Mouse (Mus musculus) intestine, postnatal 0 days (tissue): Measurements from ENCODE around the gene Rabep2. TPM values are rescaled to one million over a fixed set of nuclear protein-coding genes. Genes with fewer than 3 reads are reported as not detected.

Experiments used
- ATAC-seq: fragments of 200-750 bp; cut with Nextera tagmentation; 2 replicates; pipeline ENCODE4 v1.8.0; 2017; ENCODE audit warnings: mild to moderate bottlenecking, moderate TSS enrichment, moderate library complexity
- H3K27ac ChIP-seq: fragments of 300-500 bp; sonication (generic); 2 replicates; pipeline ENCODE4 v1.5.1; 2014; ENCODE audit warnings: mild to moderate bottlenecking, low read depth, low read length, moderate library complexity
- H3K27me3 ChIP-seq: fragments of 300-500 bp; sonication (generic); replicated peaks from 2 replicates; pipeline ENCODE4 v1.6.1; 2014; ENCODE audit warnings: low read length, mixed read lengths; ENCODE audit not compliant: control insufficient read depth, insufficient read depth
- H3K36me3 ChIP-seq: fragments of 300-500 bp; sonication (generic); 2 replicates; pipeline ENCODE4 v1.6.1; 2014; ENCODE audit warnings: mild to moderate bottlenecking, moderate library complexity; ENCODE audit not compliant: control insufficient read depth, insufficient read depth
- H3K4me1 ChIP-seq: fragments of 300-500 bp; sonication (generic); replicated peaks from 2 replicates; pipeline ENCODE4 v1.6.1; 2014; ENCODE audit warnings: antibody characterized with exemption, low read length, mixed read lengths; ENCODE audit not compliant: control insufficient read depth, insufficient read depth
- H3K4me2 ChIP-seq: fragments of 300-500 bp; sonication (generic); replicated peaks from 2 replicates; pipeline ENCODE4 v1.6.1; 2014; ENCODE audit warnings: low read depth, mild to moderate bottlenecking, moderate library complexity
- H3K4me3 ChIP-seq: fragments of 300-500 bp; sonication (generic); 2 replicates; pipeline ENCODE4 v1.5.1; 2014; ENCODE audit warnings: low read depth, low read length
- H3K9ac ChIP-seq: fragments of 300-500 bp; sonication (generic); 2 replicates; pipeline ENCODE4 v1.6.1; 2014; ENCODE audit warnings: mild to moderate bottlenecking, low read depth, low read length
- H3K9me3 ChIP-seq: fragments of 300-500 bp; sonication (generic); 2 replicates; pipeline ENCODE4 v1.6.1; 2016; ENCODE audit warnings: mixed run types; ENCODE audit not compliant: control insufficient read depth
- CTCF ChIP-seq: sonication (generic); IDR thresholded peaks from 2 replicates; pipeline ENCODE4 v1.5.1; 2016; ENCODE audit warnings: low read depth, mild to moderate bottlenecking, control low read depth, antibody characterized with exemption, moderate library complexity
- WGBS: fragments of 180-500 bp; shearing (Covaris S2); extraction: QIAGEN DNeasy Blood & Tissue Kit; methylation state at CpG from one replicate; pipeline ENCODE4 v1.1.7; 2014; 5-methylcytosine and 5-hydroxymethylcytosine counted together
- polyA plus RNA-seq: library from polyadenylated mRNA; unstranded; fragments of >200 nt; fragmentation: Nextera tagmentation; extraction: Ambion mirVana; gene quantifications from 2 replicates; pipeline ENCODE4 v1.2.1, GENCODE M21; 2015

Gene Rabep2
- polyA plus RNA-seq, 1 experiment from 2014 or later: 15.1 TPM

DNA sequence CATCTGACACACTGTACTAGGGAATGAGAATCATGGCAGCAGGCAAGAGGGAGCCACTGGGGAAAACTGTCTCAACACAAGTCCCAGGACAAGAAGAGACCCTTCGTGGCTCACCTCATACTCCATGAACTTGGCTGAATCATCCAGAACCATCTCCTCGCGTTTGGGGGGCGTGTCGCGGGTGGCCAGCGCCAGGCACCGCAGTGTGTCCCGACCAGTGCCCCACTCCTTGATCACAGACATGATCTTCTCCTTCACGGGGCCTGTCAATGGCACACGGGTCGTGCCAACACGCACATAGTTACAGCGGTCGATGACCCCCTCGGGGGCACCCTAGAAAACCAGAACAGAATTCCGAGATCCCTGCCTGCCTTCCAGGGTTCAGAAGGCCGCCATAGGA, 21.4 kb downstream of the Rabep2 start:
- no peak overlapping the region for H3K27ac ChIP-seq
- no peaks in the 10 kb centered on the region for H3K4me1 ChIP-seq
- no peaks in the 10 kb centered on the region for H3K27me3 ChIP-seq
- no peak for TF ChIP-seq CTCF
- no peak for ATAC-seq
- H3K9me3 ChIP-seq: no peaks in the 10 kb centered on the region
- H3K4me2 ChIP-seq: no peak overlapping the region
- peaks cover 18% of the 10 kb centered on the region for H3K36me3 ChIP-seq
- no peak overlapping the region for H3K4me3 ChIP-seq
- WGBS: 92% methylated on average over 18 of the region's 18 CpGs
- H3K9ac ChIP-seq: no peak overlapping the region

DNA sequence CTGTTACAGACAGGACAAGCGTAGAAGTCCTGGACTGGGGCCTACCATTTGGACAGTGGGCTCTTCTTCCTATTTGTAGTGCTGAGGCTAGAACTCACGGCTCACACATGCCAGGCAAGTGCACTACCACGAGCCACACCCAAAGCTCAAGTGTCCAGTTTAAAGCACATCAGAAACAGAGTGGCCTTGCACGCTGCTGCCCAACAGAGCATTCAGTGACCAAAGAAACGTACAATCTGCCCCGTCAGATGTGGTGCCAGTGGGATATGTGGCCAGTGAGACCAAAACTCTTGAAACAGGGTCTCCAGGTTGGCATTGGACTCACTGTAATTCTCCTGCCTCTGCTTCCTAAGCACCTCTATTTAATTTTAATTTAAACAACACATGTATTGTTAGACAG, 22.1 kb downstream of the Rabep2 start:
- no peaks in the 10 kb centered on the region for H3K4me1 ChIP-seq
- no peak overlapping the region for H3K4me2 ChIP-seq
- peaks cover 12% of the 10 kb centered on the region; the same call in 1 of the 2 replicates for H3K36me3 ChIP-seq
- no peak for TF ChIP-seq CTCF
- no peak for ATAC-seq
- no peaks in the 10 kb centered on the region for H3K9me3 ChIP-seq
- no peak overlapping the region for H3K27ac ChIP-seq
- H3K9ac ChIP-seq: no peak overlapping the region
- H3K4me3 ChIP-seq: no peak overlapping the region
- WGBS: 90% methylated on average over 6 of the region's 6 CpGs
- no peaks in the 10 kb centered on the region for H3K27me3 ChIP-seq

DNA sequence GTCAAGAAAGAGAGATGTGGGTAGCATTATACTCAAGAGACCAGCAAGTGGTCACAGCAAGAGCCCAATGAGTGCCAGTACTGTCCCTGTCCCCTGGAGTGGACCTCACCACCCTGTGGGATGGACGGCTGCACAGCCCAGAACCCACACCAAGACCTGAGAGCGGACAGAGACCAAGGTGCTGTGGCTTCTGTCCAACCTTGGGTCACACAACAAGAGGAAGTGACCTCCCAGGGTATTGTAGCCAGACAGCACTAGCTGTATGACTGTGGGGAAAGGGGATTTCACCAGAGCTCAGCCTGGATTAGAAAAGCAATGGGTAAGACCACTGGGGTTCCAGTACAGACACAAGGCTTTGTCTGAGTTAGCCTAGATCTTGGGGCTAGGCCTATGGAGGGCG, 23.7 kb downstream of the Rabep2 start:
- Histone ChIP-seq H3K27me3 (no peaks in the 10 kb centered on the region), H3K36me3 (peaks cover 12% of the 10 kb centered on the region; the same call in 1 of the 2 replicates), H3K27ac (no peak overlapping the region), H3K4me2 (no peak overlapping the region), H3K9ac (no peak overlapping the region), H3K4me1 (no peaks in the 10 kb centered on the region), H3K9me3 (no peaks in the 10 kb centered on the region), H3K4me3 (no peak overlapping the region)
- 86% methylated on average over 3 of the region's 3 CpGs for WGBS
- no peak for ATAC-seq
- TF ChIP-seq CTCF: no peak

DNA sequence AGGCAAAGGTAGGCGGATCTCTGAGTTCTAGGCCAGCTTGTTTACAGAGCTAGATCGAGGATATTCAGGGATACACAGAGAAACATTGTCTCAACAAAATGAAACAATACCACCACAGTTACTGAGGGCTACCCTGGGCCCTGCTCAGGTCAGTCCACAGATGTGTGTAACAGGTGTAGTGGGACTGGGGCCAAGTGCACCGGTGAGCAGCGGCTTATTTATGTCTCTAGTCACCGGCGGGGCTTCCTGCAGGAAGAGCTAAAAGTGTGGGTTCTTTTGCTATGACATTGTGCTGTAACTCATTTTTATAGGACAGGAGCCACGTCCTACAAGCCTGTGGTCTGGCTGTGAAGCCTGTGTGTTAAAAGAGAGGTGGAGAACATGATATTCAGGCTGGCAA, 25.3 kb downstream of the Rabep2 start:
- no peak overlapping the region for H3K9ac ChIP-seq
- no peak overlapping the region for H3K4me3 ChIP-seq
- TF ChIP-seq CTCF: no peak
- WGBS: 56% methylated on average over 7 of the region's 7 CpGs
- no peak overlapping the region for H3K4me2 ChIP-seq
- no peaks in the 10 kb centered on the region for H3K4me1 ChIP-seq
- H3K9me3 ChIP-seq: no peaks in the 10 kb centered on the region
- H3K27ac ChIP-seq: no peak overlapping the region
- no peak for ATAC-seq
- no peaks in the 10 kb centered on the region for H3K27me3 ChIP-seq
- no peaks in the 10 kb centered on the region for H3K36me3 ChIP-seq

GRCm38 (mm10) chr7:126455242-126455641, 26.7 kb downstream of the Rabep2 start:
- Histone ChIP-seq H3K4me1 (no peaks in the 10 kb centered on the region), H3K9ac (no peak overlapping the region), H3K27ac (no peak overlapping the region), H3K4me3 (no peak overlapping the region), H3K9me3 (no peaks in the 10 kb centered on the region), H3K4me2 (no peak overlapping the region), H3K27me3 (no peaks in the 10 kb centered on the region), H3K36me3 (no peaks in the 10 kb centered on the region)
- no peak for TF ChIP-seq CTCF
- no peak for ATAC-seq
- 73% methylated on average over 2 of the region's 2 CpGs for WGBS

DNA sequence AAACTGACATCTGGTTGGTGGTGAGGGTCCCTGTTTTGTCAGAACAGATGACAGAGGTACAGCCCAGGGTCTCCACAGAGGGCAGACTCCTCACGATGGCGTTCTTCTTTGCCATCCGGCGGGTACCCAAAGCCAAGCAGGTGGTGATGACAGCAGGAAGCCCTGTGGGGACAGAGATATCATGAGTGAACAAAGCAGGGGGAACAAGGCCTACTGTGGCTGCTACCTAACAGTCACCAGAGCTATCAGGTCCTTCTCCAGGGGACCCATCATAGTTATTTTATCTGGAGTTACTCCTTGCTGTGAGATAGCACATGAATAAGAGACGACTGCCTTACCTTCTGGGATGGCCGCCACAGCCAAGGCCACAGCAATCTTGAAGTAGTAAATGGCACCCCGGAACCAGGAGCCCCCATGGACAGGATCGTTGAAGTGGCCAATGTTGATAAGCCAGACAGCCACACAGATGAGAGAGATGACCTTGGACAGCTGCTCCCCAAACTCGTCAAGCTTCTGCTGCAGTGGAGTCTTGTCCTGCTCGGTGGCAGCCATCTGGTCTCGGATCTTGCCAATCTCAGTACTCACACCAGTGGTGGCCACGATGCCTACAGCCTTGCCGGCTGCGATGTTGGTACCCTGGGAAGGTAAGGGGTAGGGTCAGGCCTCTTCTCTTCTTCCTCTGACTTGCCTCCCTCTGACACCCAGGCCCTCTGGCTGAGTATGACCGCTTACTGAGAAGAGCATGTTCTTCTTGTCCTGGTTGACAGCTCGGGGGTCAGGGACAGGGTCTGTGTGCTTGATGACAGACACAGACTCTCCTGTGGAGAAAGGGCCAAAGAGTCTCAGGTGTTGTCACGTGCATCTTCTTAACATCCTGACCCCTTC, 28.1 kb downstream of the Rabep2 start:
- Histone ChIP-seq H3K27ac (no peak overlapping the region), H3K36me3 (no peaks in the 10 kb centered on the region), H3K9me3 (no peaks in the 10 kb centered on the region), H3K27me3 (no peaks in the 10 kb centered on the region), H3K4me2 (no peak overlapping the region), H3K9ac (no peak overlapping the region), H3K4me3 (no peak overlapping the region), H3K4me1 (no peaks in the 10 kb centered on the region)
- WGBS: 79% methylated on average over 17 of the region's 17 CpGs
- ATAC-seq: no peak
- TF ChIP-seq CTCF: no peak
